Mouse (Mus musculus): ENCODE results near the gene Prkn. TPM values are rescaled to one million over a fixed set of nuclear protein-coding genes. Genes with fewer than 3 reads are reported as not detected.

The Prkn gene
- total RNA-seq, 2 experiments from 2014 or later = 10.6 to 10.8 TPM

GRCm38 (mm10) chr17:11383364-11383962 lies 543.3 kb downstream of the Prkn start:
- intact Hi-C loops (cut with DNase I) = no loop called here
- DNase-seq = no peak

- intact Hi-C loops (cut with DNase I) = no loop called here
- DNase-seq = no peak
These were observed 545.1 kb downstream of the Prkn start for GRCm38 (mm10) chr17:11385246-11385645.

DNA sequence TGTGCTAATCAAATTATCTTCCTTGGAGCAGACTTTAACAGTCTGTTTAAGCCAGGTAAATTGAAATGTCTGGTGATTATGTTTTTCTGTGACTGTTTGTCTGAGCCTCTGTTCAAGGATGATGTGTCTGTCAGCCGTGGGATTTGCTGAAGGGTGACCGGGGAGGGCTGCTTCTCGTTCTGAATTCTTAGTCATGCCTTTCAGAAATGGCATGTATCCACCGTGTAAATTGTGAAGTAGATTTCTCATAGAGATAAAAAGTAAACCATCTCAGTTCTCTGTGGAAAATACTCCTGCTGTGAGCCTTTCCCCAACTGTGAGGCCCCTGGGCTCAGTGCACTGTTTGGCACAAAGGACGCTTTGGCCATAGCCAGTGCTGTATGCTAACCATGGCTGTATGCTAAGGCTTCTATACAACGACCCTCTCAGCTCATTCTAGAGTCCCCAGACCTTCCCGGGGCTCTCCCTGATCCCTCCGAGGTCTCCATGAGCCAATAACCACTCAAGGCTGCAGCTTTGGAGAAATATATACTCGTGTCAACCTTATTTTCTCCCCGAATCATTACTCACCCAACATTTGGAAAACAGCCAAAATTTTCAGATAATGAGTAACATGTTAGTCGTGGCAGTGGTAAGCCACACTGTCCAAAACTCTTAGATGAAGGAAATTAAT lies 552.6 kb downstream of the Prkn start:
- no peak for DNase-seq
- intact Hi-C loops (cut with DNase I) = no loop called here

DNA sequence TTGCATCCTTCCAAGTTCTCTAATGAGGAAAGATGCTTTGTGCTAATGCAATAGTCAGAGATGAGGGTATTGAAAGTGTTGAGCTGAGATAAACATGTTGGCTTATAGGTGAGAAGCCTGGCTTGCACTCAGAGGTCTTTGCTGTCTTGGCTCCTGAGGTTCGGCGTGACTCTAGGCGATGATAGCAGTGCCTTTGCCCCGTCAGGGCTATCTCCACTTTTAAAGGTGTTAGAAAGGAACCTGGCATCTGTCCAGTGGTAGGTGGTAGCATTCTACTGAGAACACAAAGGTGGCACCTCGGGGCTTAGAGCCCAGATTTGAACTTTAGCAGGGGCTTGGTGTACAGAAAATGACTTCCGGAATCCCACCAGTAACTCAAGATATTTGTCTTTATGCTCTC lies 554.4 kb downstream of the Prkn start:
- intact Hi-C loops (cut with DNase I) = no loop called here
- DNase-seq = no peak

DNA sequence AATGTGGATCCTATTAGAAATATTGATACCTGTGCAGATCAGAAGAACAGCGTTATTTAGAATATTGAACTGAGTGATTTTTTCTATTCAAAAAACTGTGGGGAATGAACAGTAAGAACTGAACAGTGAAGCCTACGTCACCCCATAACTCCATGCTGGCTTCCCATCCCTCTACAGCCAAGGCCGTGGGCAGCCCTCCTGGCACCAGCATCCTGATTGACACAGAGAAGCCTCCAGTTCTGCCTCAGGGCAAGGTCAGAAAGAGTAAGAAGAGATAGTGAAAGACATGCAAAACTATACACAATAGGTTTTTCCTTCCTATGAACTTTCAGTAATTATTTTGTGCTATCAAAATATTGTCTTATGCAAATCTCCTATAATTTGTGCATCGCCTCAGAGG lies 557.5 kb downstream of the Prkn start:
- no peak for DNase-seq
- intact Hi-C loops (cut with DNase I) = no loop called here

- no peak for DNase-seq
- intact Hi-C loops (cut with DNase I) = no loop called here
These were observed 562.2 kb downstream of the Prkn start for GRCm38 (mm10) chr17:11402225-11402875.

DNA sequence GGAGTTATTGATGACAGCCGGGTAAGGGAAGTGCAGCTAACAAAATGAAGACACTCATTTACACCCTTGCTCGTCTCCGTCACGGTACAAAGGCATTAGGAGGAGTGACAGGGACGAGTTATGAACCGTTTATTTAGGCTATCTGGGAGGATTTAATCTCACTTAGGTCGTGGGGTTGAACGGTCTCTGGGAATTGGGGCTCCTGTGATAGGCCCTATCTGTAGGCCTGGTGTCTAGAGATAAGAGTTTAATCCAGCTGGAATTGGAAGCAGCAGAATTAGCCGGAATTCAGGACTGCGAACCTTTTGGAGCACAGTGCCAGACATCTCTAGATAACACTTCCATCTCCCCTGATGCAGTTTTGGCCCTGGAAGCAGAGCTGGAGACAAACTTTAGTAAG lies 571.2 kb downstream of the Prkn start:
- intact Hi-C loops (cut with DNase I) = no loop called here

DNA sequence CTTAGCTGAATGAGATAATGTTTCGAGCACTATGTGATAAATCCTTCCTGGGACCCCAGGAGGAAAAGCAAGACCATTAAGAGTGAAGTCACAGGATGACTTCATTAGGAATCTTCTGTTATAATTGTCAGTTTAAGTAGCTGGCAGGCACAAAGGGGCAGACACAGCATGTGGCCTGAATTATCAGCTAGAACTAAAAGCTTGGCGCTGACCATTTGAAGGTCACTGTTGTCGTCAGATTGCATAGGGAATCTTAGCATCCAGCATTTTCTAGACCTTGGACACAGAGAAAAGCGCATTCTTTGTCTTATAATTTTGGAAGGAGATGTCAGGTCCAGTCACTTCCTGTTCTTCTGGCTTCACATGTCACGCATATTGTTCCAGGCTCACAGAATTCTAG lies 573.5 kb downstream of the Prkn start:
- DNase-seq = no peak
- intact Hi-C loops (cut with DNase I) = no loop called here

More for the DNA sequence above, 571.2 kb downstream of the Prkn start:
- no peak for DNase-seq

DNA sequence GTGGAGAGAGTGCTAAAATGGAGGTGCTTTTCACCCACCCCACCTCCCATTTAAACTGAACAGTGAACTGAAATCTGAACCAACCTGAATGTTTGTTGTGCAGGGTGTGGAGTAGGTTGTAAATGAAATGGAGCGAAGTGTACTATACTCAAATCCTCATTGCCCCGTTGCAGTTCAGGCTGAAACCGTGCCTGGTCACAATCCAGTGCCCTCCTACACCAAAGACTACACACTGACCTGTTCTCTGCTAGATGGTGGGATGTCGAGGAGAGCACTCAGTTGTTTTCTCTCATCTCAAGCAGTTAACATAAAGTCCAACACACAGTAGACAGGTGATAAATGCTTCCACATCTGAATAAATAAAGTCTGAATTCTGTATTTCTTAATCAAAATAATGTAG lies 574.1 kb downstream of the Prkn start:
- intact Hi-C loops (cut with DNase I) = no loop called here
- DNase-seq = no peak

DNA sequence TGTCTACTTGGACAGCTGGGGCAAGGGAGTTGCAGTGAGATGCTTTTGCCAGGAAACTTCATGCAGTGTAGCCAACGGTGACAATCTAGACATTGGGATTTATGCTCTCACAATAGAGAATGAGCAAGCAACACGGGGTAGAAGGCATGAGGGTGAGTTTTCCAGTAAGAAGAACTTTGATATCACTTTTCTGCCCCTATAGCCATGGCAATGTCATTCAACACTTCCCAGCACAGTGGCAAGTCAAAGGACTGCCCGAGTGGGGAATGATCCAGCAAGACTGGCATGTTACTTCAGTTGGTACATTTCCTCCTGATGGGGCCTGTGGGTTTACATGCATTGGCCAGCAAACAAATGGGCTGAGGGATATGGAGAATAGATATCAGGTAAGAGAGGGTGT lies 577.0 kb downstream of the Prkn start:
- DNase-seq = no peak
- intact Hi-C loops (cut with DNase I) = no loop called here

DNA sequence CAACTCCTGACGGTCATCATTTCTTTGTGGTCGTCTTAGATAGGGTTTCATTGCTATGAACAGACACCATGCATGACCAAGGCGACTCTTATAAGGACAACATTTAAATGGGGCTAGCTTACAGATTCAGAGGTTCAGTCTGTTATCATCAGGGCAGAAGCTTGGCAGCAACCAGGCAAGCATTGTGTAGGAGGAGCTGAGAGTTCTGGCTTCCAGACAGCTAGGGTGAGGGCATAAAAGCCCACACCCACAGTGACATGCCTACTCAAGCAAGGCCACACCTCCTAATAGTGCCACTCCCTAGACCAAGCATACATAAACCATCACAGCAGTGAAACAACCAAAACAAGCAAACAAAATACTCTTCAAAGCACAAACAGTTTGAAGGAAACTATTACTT lies 579.3 kb downstream of the Prkn start:
- DNase-seq = no peak
- intact Hi-C loops (cut with DNase I) = no loop called here

DNA sequence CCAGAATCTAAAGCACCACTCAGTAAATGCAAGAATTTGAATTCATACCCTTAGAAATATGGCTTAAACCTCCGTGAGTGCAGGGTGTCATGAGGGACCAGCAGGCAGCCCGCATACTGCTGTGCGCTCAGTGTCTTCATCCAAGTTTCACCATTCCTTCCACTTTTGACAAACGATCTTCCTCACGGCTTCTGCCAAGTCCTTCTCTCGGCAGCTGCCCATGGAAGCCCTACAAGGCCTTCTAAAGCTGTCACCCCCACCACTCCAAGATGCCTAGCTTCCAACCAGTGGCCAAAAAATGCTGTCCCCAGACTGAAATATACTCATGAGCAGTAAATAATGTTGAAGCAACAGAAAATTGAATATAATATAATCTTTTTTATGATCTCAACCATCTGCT lies 580.7 kb downstream of the Prkn start:
- intact Hi-C loops (cut with DNase I) = no loop called here
- DNase-seq = no peak

GRCm38 (mm10) chr17:11421264-11421940 lies 581.2 kb downstream of the Prkn start:
- intact Hi-C loops (cut with DNase I) = no loop called here
- DNase-seq = no peak

DNA sequence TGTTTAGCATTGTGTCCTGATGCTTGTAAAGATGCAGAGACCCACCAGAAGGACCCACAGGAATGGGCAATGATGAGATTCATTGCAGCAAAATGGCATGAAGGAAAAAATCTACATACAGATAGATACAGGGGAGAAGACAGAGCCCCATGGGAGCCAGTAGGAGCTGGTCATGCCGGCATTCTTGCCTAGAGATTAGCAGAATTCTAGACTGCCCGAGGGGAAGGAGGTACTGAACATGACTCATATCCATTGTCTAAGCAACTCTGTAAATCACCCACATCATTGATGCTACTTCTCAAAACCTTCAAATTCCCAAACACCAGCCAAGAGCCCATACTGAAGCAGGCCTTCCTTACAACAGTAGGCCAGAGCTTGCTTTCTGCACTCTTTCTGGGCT lies 591.1 kb downstream of the Prkn start:
- intact Hi-C loops (cut with DNase I) = no loop called here
- DNase-seq = no peak

- intact Hi-C loops (cut with DNase I) = no loop called here
These were observed 592.4 kb downstream of the Prkn start for GRCm38 (mm10) chr17:11432593-11432992.

GRCm38 (mm10) chr17:11462721-11463120 lies 622.5 kb downstream of the Prkn start:
- no peak for DNase-seq
- intact Hi-C loops (cut with DNase I) = no loop called here

More at GRCm38 (mm10) chr17:11432593-11432992, 592.4 kb downstream of the Prkn start:
- no peak for DNase-seq

DNA sequence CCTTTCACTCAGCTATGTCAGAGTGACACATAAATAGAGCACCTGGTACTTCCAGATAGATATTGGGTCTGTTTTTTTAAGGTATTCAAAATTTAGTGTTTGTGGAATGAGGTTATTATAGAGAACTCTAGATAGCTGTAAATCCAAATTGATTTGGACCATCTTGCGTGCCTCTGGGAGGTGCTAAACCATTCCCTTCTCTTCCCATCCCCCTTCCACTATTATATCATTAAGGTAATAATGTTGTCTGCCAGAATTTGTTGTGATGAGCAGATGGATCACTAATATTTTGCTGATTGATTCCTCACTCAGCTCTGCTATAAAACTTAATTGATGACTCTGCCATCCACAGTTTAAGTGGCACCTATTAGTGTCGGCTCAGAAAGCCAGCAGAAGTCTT lies 625.9 kb downstream of the Prkn start:
- DNase-seq = no peak
- intact Hi-C loops (cut with DNase I) = no loop called here

DNA sequence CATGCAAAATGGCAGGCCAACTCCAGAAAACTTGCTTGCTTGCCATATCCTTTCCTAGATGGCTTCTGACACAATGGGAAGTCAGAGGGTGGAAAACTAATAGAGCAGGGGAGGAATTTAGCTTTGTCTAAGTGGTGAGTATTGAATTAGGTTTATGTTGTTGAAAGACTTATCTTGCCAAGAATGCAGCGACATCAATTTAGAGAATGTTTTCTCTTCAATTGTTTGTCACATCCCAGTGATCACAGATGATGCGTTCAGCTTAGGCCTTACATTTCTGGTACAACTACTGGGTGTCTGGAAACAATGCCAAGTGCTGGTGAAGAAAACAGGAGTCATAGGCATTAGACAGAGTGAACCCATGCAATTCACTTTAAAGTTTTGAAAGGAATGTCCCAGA lies 628.4 kb downstream of the Prkn start:
- no peak for DNase-seq
- intact Hi-C loops (cut with DNase I) = no loop called here

DNA sequence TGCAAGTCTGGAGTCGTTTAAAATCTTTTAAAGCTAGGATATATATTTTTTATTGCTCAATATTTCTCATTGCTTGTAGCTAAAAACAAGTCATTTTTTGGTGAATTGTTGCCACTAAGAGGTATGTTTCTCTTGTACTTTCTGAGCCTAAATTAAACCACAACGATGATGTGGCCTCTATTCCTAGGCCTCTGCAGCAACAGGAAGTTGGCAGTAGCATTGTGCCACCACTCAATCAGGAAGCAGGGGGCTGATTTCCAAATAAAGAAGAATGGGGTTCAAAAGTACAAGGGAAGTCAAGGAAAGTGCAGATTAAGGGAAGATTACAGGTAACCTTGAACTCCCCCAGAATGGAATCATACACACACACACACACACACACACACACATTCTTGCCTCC lies 642.8 kb downstream of the Prkn start:
- intact Hi-C loops (cut with DNase I) = no loop called here
- DNase-seq = no peak

GRCm38 (mm10) chr17:11490051-11490450 lies 649.9 kb downstream of the Prkn start:
- no peak for DNase-seq
- intact Hi-C loops (cut with DNase I) = no loop called here

GRCm38 (mm10) chr17:11502556-11502955 lies 662.4 kb downstream of the Prkn start:
- DNase-seq = no peak
- intact Hi-C loops (cut with DNase I) = no loop called here

DNA sequence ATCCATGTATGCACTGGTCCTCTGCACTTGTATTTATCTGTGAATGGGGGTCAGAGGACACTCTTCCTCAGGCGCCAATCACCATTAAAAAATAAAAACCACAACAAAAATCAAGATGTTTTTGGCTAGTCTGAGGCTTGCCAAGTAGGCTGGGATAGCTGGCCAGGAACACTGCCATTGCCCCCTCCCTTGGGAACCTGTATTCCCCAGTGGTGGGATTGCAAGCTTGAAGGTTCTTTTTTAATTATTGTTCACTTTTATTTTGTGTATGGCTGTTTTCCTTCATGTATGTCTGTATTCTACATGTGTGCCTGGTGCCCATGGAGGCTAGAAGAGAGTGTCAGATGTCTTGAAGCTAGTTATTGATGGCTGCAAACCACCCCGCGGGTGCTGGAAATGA lies 664.3 kb downstream of the Prkn start:
- no peak for DNase-seq
- intact Hi-C loops (cut with DNase I) = no loop called here

Measured in heart, postnatal 36 days (tissue).